ENCODE assay signal across 29 mouse cellular contexts in genomic region chr7:88445320-88445903, GRCm38 (mm10). TPM values are rescaled to one million over a fixed set of nuclear protein-coding genes. Genes with fewer than 3 reads are reported as not detected.
A peak's percentile ranks its signal among the peaks of the same experiment; 100 is the strongest.
DNase-seq lines count a peak whose midpoint lies in the region; ATAC-seq and TF ChIP-seq lines count a peak whose summit lies in the region.
"Had no signal": no experiment of that assay in that cellular context is flagged by ENCODE, and none has a peak within 500 bp of the region (broad histone marks: within the 10 kb centered on the region; RNA-seq: fewer than 3 reads in every experiment).

No protein-coding gene starts in this region.

- intact Hi-C loops in heart, postnatal 14 days (cut with DNase I), result no loop called here

- 16% methylated on average over 2 of the region's 2 CpGs for WGBS in liver, embryonic 14.5 days (ENCODE audit: insufficient replicate concordance)

- no peak for TF ChIP-seq CTCF in liver, embryonic 14.5 days (IDR thresholded peaks at IDR 0.05; ENCODE audit: low read depth)

- peak; percentile 56 for DNase-seq in 416B (ENCODE audit: low read depth)
- no peak for DNase-seq in liver, embryonic 14.5 days (ENCODE audit: low read depth in 3 of 3, low spot score in 3 of 3)
- no peak for DNase-seq in kidney, adult 8-10 months
- DNase-seq in right cerebral cortex, adult 18-20 months, result no peak
- DNase-seq in heart, postnatal 14 days, result no peak
- DNase-seq in layer of hippocampus, postnatal 36 days, result no peak
- DNase-seq: adrenal gland, adult 8-10 months; adrenal gland, postnatal 25 days; cerebellum, adult 11-12 months; cerebellum, adult 8-10 months; cerebellum, postnatal 14 days; gastrocnemius, postnatal 25 days; heart, adult 2 months; heart, postnatal 36 days had no signal

- H3K27me3 ChIP-seq in liver, embryonic 14.5 days (ENCODE audit: control insufficient read depth, insufficient read depth, low read length), result no peaks in the 10 kb centered on the region
- H3K27me3 ChIP-seq: embryonic facial prominence, embryonic 12.5 days; embryonic facial prominence, embryonic 15.5 days; forebrain, embryonic 12.5 days; forebrain, embryonic 15.5 days; heart, embryonic 13.5 days; hindbrain, embryonic 13.5 days had no signal

- H3K9me3 ChIP-seq in liver, embryonic 14.5 days (ENCODE audit: control insufficient read depth, low read length), result no peaks in the 10 kb centered on the region
- H3K9me3 ChIP-seq: embryonic facial prominence, embryonic 12.5 days; embryonic facial prominence, embryonic 15.5 days; forebrain, embryonic 12.5 days; forebrain, embryonic 15.5 days; heart, embryonic 10.5 days; heart, embryonic 13.5 days; hindbrain, embryonic 10.5 days; hindbrain, embryonic 13.5 days had no signal

- H3K4me3 ChIP-seq in liver, embryonic 14.5 days (ENCODE audit: insufficient read depth in 1 of 2, low read depth in 2 of 2, low read length in 2 of 2), result no peak overlapping the region
- H3K4me3 ChIP-seq: embryonic facial prominence, embryonic 12.5 days; embryonic facial prominence, embryonic 15.5 days; erythroblast, embryonic 14.5 days; forebrain, embryonic 12.5 days; forebrain, embryonic 15.5 days; heart, adult 2 months; heart, embryonic 10.5 days; heart, embryonic 13.5 days; hindbrain, embryonic 10.5 days; hindbrain, embryonic 13.5 days had no signal

- peak; percentile 40 for TF ChIP-seq EP300 in liver, embryonic 14.5 days (IDR thresholded peaks at IDR 0.05; ENCODE audit: low read depth)

- no peak overlapping the region for H3K4me2 ChIP-seq in liver, embryonic 14.5 days (ENCODE audit: low read depth)
- H3K4me2 ChIP-seq: embryonic facial prominence, embryonic 12.5 days; embryonic facial prominence, embryonic 15.5 days; forebrain, embryonic 12.5 days; forebrain, embryonic 15.5 days; heart, embryonic 13.5 days; hindbrain, embryonic 13.5 days had no signal

- no peaks in the 10 kb centered on the region for H3K36me3 ChIP-seq in liver, embryonic 14.5 days (replicated peaks; ENCODE audit: control insufficient read depth, insufficient read depth, low read depth)
- H3K36me3 ChIP-seq: embryonic facial prominence, embryonic 12.5 days; embryonic facial prominence, embryonic 15.5 days; forebrain, embryonic 12.5 days; forebrain, embryonic 15.5 days; heart, embryonic 10.5 days; heart, embryonic 13.5 days; hindbrain, embryonic 10.5 days; hindbrain, embryonic 13.5 days had no signal

- no peaks in the 10 kb centered on the region for H3K4me1 ChIP-seq in liver, embryonic 14.5 days (replicated peaks; ENCODE audit: control insufficient read depth in 2 of 2, insufficient read depth in 2 of 2, low read length in 1 of 2)
- H3K4me1 ChIP-seq: embryonic facial prominence, embryonic 12.5 days; embryonic facial prominence, embryonic 15.5 days; forebrain, embryonic 12.5 days; forebrain, embryonic 15.5 days; heart, embryonic 10.5 days; heart, embryonic 13.5 days; hindbrain, embryonic 10.5 days; hindbrain, embryonic 13.5 days had no signal

- ATAC-seq in common myeloid progenitor, adult 5-6 weeks (replicated peaks; ENCODE audit: low read depth, poor library complexity, severe bottlenecking), result peak; percentile 67
- ATAC-seq in liver, embryonic 14.5 days (ENCODE audit: insufficient read depth), result peak; percentile 64
- 0 out of 2 replicates have a peak, but pooled peaks have one; percentile 10 for ATAC-seq in megakaryocyte, adult 5-6 weeks (ENCODE audit: poor library complexity, severe bottlenecking)
- ATAC-seq: activated CD4-positive, CD25-positive, alpha-beta regulatory T cell, adult 4 months; CD4-positive, CD25-positive, alpha-beta regulatory T cell, adult 4 months; forebrain, embryonic 15.5 days; hindbrain, embryonic 16.5 days had no signal

- no peak overlapping the region for H3K9ac ChIP-seq in liver, embryonic 14.5 days (replicated peaks)
- H3K9ac ChIP-seq: embryonic facial prominence, embryonic 12.5 days; embryonic facial prominence, embryonic 15.5 days; forebrain, embryonic 12.5 days; forebrain, embryonic 15.5 days; heart, embryonic 13.5 days; hindbrain, embryonic 13.5 days had no signal

- H3K27ac ChIP-seq in liver, embryonic 14.5 days, result no peak overlapping the region
- H3K27ac ChIP-seq: embryonic facial prominence, embryonic 12.5 days; embryonic facial prominence, embryonic 15.5 days; forebrain, embryonic 12.5 days; forebrain, embryonic 15.5 days; heart, adult 2 months; heart, embryonic 10.5 days; heart, embryonic 13.5 days; hindbrain, embryonic 10.5 days; hindbrain, embryonic 13.5 days had no signal

RNA-seq across cellular contexts. Expression of gene Rab38, which starts 15.3 kb away (rescaled TPM):
- total RNA-seq in common myeloid progenitor, adult 5-6 weeks (2017), result 63.5 and 69.6 TPM in 2 replicates
- 1.9 TPM in 2 replicates for polyA plus RNA-seq in liver, embryonic 14.5 days (2012; rRNA removed)
- 2.3 and 4.3 TPM in 2 replicates for polyA plus RNA-seq in liver, embryonic 14.5 days (2014; fragmentation: Nextera tagmentation; extraction: Ambion mirVana)
- total RNA-seq in megakaryocyte, adult 5-6 weeks (2015), result 3.5 and 4.0 TPM in 2 replicates
- 1.2 and 4.7 TPM in 2 replicates for total RNA-seq in megakaryocyte, adult 5-6 weeks (2017)
- total RNA-seq in heart, postnatal 14 days (2021), result under 1 TPM in 1 of 2 experiments, not detected in 1; 0.19 TPM
- total RNA-seq in layer of hippocampus, postnatal 36 days (2021), result 1 to 10 TPM; 1.4 to 2.4 TPM
- total RNA-seq: gastrocnemius, adult 8-10 months had no signal
- polyA plus RNA-seq: activated CD4-positive, CD25-positive, alpha-beta regulatory T cell, adult 4 months; CD4-positive, CD25-positive, alpha-beta regulatory T cell, adult 4 months had no signal

Comparison
In these comparisons a context has a peak if more than half of its experiments do, and no peak if none do; other contexts are left out.
1. ATAC-seq: peak in every context shown above with its lines; median percentile 67 in common myeloid progenitor, adult 5-6 weeks; 64 in liver, embryonic 14.5 days; 10 in megakaryocyte, adult 5-6 weeks.
2. RNA of gene Rab38, which starts 15.3 kb away (total RNA-seq): 63.5 to 69.6 TPM in common myeloid progenitor, adult 5-6 weeks; 1.2 to 4.7 TPM in megakaryocyte, adult 5-6 weeks, 1.4 to 2.4 TPM in layer of hippocampus, postnatal 36 days and 0.19 TPM in heart, postnatal 14 days; every median in the first group is over 10 times any median in the second.